Mouse (Mus musculus) thymus, adult 2 months (tissue): Measurements from ENCODE around the gene Add2. TPM values are rescaled to one million over a fixed set of nuclear protein-coding genes. Genes with fewer than 3 reads are reported as not detected.

Experiments
- DNase-seq: peaks from one replicate; pipeline ENCODE4 v3.0.0; 2021
- H3K27ac ChIP-seq: fragments of 200-500 bp; 2 replicates; pipeline ENCODE4 v1.5.1; 2012; ENCODE audit warnings: low read length, control low read depth; ENCODE audit not compliant: control insufficient read depth, insufficient read depth
- H3K27me3 ChIP-seq: fragments of 200-500 bp; 2 replicates; pipeline ENCODE4 v1.6.1; 2012; ENCODE audit warnings: mild to moderate bottlenecking, low read length, moderate library complexity, mixed read lengths; ENCODE audit not compliant: control insufficient read depth, insufficient read depth
- H3K36me3 ChIP-seq: fragments of 200-500 bp; 2 replicates; pipeline ENCODE4 v1.6.1; 2012; ENCODE audit warnings: mild to moderate bottlenecking, low read length, moderate library complexity; ENCODE audit not compliant: control insufficient read depth, insufficient read depth
- H3K4me1 ChIP-seq: fragments of 200-500 bp; replicated peaks from 2 replicates; pipeline ENCODE4 v1.6.1; 2012; ENCODE audit warnings: low read length; ENCODE audit not compliant: control insufficient read depth, insufficient read depth
- H3K4me3 ChIP-seq: fragments of 200-500 bp; 2 replicates; pipeline ENCODE4 v1.5.1; 2012; ENCODE audit warnings: mild to moderate bottlenecking, low read length, control low read depth, moderate library complexity; ENCODE audit not compliant: control insufficient read depth, insufficient read depth
- CTCF ChIP-seq: fragments of 200-500 bp; IDR thresholded peaks from 2 replicates; pipeline ENCODE4 v1.5.1; 2012; ENCODE audit warnings: mild to moderate bottlenecking, control low read depth, low read length, moderate library complexity, borderline replicate concordance; ENCODE audit not compliant: control insufficient read depth, poor library complexity, insufficient read depth; ENCODE audit errors: extremely low read depth
- POLR2A ChIP-seq: fragments of 200-500 bp; IDR thresholded peaks from 2 replicates; pipeline ENCODE4 v1.6.1; 2012; ENCODE audit warnings: mild to moderate bottlenecking, low read length, control low read depth, moderate library complexity; ENCODE audit not compliant: control insufficient read depth, poor library complexity, insufficient read depth; ENCODE audit errors: extremely low read depth
- WGBS: fragments of 180-500 bp; shearing (Covaris S2); methylation state at CpG from one replicate; pipeline ENCODE4 v1.1.7; 2018; 5-methylcytosine and 5-hydroxymethylcytosine counted together
- polyA plus RNA-seq: library from polyadenylated mRNA; depleted of rRNA; stranded (reverse); fragments of >200 nt; gene quantifications from 2 replicates; pipeline ENCODE4 v1.2.3, GENCODE M21; 2012

The Add2 gene
- polyA plus RNA-seq, 1 experiment, result 0.31 TPM

GRCm38 (mm10) chr6:86048509-86048908 is 20.0 kb downstream of the Add2 start:
- Histone ChIP-seq H3K36me3 (no peaks in the 10 kb centered on the region), H3K27ac (no peak overlapping the region), H3K27me3 (no peaks in the 10 kb centered on the region), H3K4me1 (no peaks in the 10 kb centered on the region), H3K4me3 (no peak overlapping the region)
- no peak for DNase-seq
- 90% methylated on average over 5 of the region's 5 CpGs for WGBS
- no peak for TF ChIP-seq POLR2A
- TF ChIP-seq CTCF, result no peak

GRCm38 (mm10) chr6:86050586-86051268 is 22.2 kb downstream of the Add2 start:
- Histone ChIP-seq H3K27me3 (no peaks in the 10 kb centered on the region), H3K27ac (no peak overlapping the region), H3K36me3 (no peaks in the 10 kb centered on the region), H3K4me1 (no peaks in the 10 kb centered on the region), H3K4me3 (no peak overlapping the region)
- no peak for TF ChIP-seq CTCF
- no peak for TF ChIP-seq POLR2A
- 88% methylated on average over 6 of the region's 6 CpGs for WGBS
- no peak for DNase-seq

- no peaks in the 10 kb centered on the region for H3K4me1 ChIP-seq
- H3K27me3 ChIP-seq, result no peaks in the 10 kb centered on the region
- TF ChIP-seq CTCF, result no peak
- TF ChIP-seq POLR2A, result no peak
- H3K36me3 ChIP-seq, result no peaks in the 10 kb centered on the region
- 44% methylated on average over 7 of the region's 7 CpGs for WGBS
- no peak overlapping the region for H3K27ac ChIP-seq
- no peak for DNase-seq
- no peak overlapping the region for H3K4me3 ChIP-seq
Observed at GRCm38 (mm10) chr6:86052032-86052459, 23.6 kb downstream of the Add2 start.

GRCm38 (mm10) chr6:86052556-86052955 is 24.1 kb downstream of the Add2 start:
- no peak for DNase-seq
- Histone ChIP-seq H3K4me1 (no peaks in the 10 kb centered on the region), H3K4me3 (no peak overlapping the region), H3K27ac (no peak overlapping the region), H3K27me3 (no peaks in the 10 kb centered on the region), H3K36me3 (no peaks in the 10 kb centered on the region)
- no peak for TF ChIP-seq POLR2A
- no peak for TF ChIP-seq CTCF
- WGBS, result 66% methylated on average over 4 of the region's 4 CpGs

GRCm38 (mm10) chr6:86053099-86053498 is 24.6 kb downstream of the Add2 start:
- Histone ChIP-seq H3K27me3 (no peaks in the 10 kb centered on the region), H3K27ac (no peak overlapping the region), H3K36me3 (no peaks in the 10 kb centered on the region), H3K4me1 (no peaks in the 10 kb centered on the region), H3K4me3 (no peak overlapping the region)
- 73% methylated on average over 4 of the region's 4 CpGs for WGBS
- no peak for DNase-seq
- no peak for TF ChIP-seq POLR2A
- TF ChIP-seq CTCF, result no peak

DNA sequence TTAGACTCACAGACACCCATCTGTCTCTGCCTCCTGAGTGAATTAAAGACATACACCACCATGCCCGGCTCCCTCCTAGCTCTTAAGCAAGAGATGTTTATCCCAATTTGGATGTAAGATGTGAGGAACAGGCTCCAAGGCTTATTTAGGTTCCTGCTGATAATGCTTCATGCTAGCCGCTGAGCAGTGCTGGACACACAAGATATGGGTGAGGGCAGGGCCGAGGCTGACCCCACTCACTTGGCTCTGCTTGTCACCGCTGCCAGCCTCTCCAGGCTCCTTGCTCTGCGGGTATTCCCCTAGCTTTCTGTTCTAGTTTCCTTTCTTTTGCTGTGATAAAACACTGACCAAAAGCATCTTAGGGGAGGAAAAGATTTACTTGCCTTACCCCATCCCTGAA is 25.1 kb downstream of the Add2 start:
- Histone ChIP-seq H3K4me1 (no peaks in the 10 kb centered on the region), H3K27ac (no peak overlapping the region), H3K27me3 (no peaks in the 10 kb centered on the region), H3K4me3 (no peak overlapping the region), H3K36me3 (no peaks in the 10 kb centered on the region)
- 89% methylated on average over 5 of the region's 5 CpGs for WGBS
- no peak for DNase-seq
- TF ChIP-seq POLR2A (no peak), CTCF (no peak)

GRCm38 (mm10) chr6:86058475-86058874 is 30.0 kb downstream of the Add2 start:
- no peaks in the 10 kb centered on the region for H3K27me3 ChIP-seq
- no peak overlapping the region for H3K4me3 ChIP-seq
- no peak overlapping the region for H3K27ac ChIP-seq
- no peaks in the 10 kb centered on the region for H3K4me1 ChIP-seq
- TF ChIP-seq POLR2A, result no peak
- DNase-seq, result no peak
- WGBS, result 0% methylated on average over 1 of the region's 1 CpGs
- H3K36me3 ChIP-seq, result no peaks in the 10 kb centered on the region
